Mouse (Mus musculus): Measurements from ENCODE around the gene Ss18l1.

GRCm38 (mm10) chr2:180113909-180114890 is 71.9 kb downstream of the Ss18l1 start:
- TF ChIP-seq FLI1 (IDR thresholded peaks at IDR 0.05; ENCODE audit: low read length): no peak
- no peak for TF ChIP-seq GATA1 (IDR thresholded peaks at IDR 0.05; ENCODE audit: borderline replicate concordance, low read length)

All from megakaryocyte, embryonic 14.5 days (primary cell).